Mouse (Mus musculus): Measurements from ENCODE around the gene Lrrfip2.

Gene Lrrfip2

DNA sequence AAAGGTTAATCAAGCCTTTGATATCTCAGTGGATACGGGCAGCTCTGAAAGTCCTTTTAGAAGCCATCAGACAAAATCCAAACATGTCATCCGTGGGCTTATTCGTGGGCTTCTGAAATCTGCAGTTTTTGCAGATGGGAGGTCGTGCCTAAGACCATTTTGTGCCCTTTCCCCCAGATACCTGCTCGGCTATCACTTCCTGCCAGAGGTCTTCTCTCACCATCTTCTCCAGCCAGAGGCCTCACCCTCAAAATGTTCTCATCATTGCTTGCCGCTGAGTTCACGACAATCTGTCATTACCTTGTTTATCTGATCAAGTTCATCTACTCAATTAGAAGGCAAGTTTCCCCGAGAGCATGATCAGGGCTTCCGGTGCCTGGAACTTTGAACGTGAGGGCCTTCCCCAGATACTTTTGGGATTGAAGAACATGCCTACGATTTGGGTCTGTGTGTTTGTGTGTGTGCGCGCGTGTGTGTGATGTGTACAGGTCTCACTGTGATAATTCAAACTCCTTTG is at the start of gene Lrrfip2:
Gene Lrrfip2 (plus strand): TSS at position 467 of the 517 bp plus-strand sequence.
- no peak for DNase-seq (ENCODE audit: low spot score in 2 of 2)

DNA sequence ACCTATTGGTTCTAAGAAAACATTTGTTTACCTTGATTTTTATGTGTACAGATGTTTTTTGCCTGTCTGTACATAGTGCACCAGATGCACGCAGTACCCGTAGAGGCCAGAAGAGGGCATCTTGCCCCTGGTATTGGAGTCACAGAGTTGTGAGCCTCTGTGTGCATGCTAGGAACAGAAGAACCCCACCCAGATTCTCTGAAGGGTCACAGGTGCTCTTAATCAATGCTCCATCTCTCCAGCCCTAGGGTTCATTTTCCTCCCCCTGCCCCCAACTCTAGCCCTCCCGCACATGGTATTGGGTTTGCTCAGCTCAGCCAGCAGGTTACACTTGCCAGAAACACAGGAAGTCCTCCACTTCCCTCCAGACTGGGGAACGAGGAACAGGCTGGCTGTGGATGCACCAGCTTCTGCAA is 46.8 kb upstream of the Lrrfip2 start:
- peak; percentile 26 to 45 for DNase-seq (ENCODE audit: low spot score in 2 of 2)

DNA sequence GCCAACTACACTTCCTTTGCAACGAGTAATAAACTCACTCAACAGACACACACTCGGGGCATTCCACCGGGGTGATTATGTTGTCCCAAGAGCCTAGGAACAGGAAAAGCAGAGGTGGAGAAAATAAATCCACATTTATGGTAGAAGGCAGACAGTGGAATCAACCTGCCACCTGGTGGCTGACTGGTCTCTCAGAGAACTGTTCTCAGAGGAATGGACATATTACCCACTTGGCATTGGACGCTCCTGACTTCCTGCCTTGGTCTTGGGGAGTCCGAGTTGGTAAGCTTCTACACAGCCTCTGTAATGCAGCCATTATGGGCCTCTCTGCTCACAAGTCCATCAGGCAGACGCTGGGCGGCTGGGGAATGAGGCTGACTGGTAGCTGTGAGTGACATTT is 45.2 kb upstream of the Lrrfip2 start:
- DNase-seq (ENCODE audit: low spot score in 2 of 2): no peak

DNA sequence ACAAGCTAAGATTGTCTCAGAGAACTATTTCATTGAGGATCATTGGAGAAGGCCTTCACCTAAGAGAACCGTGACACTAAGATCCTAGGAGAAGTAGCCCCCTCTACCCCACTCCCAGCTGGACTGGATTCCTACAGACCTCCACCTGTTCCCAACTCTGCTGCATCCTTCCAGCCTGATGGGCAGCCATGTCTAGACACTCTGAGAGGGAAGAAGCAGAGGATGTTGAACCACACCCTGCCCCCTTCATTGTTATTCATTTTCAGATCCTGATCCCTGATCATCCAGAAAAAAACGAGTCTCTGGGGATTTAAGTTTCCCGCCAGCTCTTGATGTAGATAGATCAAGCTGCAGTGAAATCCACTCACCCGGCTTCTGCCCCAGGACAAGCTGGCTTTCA is 44.4 kb upstream of the Lrrfip2 start:
- DNase-seq (ENCODE audit: low spot score in 2 of 2): no peak

DNA sequence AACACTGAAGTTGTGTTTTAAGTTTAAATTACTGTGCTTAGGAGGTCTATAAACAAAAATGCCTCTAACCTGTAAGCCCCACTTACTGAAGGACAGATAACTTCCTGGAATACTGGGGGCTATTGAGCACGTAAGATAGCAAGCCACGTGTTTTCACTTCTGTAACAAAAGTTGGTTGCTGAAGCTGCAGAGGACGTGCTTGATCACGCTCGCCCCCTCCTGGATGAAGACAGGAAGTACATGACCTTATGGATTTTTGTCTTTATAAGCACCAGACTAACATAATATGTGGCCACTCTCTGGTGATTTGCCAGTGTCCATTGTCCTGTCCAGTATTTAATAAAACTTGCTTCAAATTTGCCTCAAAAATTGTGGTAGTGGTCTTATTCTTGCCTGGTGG is 39.6 kb upstream of the Lrrfip2 start:
- DNase-seq (ENCODE audit: low spot score in 2 of 2): peak in 1 of 2 experiments; percentile 30

DNA sequence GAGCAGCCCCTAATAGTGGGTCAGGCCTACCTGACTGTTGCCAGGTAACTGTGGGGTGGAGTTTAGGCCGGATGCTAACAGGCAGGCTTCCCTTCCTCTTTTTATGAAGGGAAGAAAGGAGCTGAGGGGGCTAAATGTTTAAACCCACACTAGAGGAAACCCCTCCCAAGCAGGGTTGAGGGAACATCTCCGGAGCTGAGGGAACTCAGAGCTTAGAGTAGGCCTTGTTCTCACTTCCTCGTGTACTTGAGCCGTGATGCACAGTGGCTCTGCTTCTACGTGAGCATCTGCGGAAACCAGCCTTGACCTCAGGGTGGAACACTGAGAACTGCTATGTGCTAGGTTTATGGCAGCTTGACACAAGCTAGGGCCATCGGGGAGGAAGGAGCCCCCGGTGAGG is 36.6 kb upstream of the Lrrfip2 start:
- no peak for DNase-seq (ENCODE audit: low spot score in 2 of 2)

DNA sequence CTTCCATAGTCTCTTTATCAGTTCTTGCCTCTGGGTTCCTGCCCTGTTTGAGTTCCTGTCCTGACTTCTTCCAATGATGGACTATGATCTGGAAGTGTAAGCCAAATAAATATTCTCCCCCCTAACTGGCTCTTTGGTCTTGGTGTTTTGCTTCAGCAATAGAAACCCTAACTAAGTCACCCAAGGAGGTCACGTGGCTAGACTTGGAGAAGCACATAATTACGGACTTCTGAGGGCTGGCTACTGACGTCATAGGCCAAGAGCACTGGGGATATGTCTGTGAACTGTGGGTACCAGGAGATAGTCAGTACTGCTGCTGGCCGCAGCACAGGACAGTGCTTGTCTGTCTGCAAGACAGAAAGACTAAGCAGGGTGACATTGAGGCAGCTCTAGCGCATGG is 35.6 kb upstream of the Lrrfip2 start:
- DNase-seq (ENCODE audit: low spot score in 2 of 2): no peak

DNA sequence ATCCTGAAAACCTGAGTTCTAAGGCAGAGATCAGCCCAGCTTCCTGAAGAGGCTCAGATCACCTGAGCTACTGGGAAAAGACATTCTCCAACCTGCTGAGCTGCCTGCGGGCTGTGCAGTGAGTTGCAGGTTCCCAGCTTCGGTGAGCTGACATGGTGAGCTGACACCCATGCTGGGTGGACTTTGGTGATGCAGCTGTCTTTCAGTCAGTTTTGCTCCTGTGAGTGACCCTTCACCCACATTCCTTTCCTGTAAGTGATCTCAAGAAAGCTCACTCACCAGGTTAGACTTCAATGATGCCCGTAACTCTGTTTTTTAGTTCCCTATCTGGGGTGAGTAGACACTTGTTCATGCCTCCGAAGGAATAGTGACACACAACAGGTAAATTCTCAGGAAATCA is 32.1 kb upstream of the Lrrfip2 start:
- DNase-seq (ENCODE audit: low spot score in 2 of 2): no peak

DNA sequence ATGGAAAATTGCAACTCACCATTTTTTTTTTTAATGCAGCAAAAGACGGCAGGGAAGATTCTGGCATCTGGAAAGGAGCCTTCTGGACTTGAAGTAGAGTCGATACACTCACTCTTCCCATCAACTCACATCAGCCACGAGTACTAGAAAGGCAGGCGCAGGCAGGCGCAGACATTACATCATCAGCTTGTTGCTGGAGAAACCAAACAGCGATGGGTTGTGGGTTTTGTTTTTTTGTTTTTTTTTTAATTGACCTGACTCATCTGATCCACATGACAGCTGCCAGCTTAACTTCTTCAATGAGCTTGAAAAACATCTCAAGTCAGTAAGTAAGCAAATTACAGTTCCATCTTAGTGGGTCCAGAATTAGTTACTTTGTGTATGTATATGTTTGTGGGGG is 31.3 kb upstream of the Lrrfip2 start:
- DNase-seq (ENCODE audit: low spot score in 2 of 2): no peak

DNA sequence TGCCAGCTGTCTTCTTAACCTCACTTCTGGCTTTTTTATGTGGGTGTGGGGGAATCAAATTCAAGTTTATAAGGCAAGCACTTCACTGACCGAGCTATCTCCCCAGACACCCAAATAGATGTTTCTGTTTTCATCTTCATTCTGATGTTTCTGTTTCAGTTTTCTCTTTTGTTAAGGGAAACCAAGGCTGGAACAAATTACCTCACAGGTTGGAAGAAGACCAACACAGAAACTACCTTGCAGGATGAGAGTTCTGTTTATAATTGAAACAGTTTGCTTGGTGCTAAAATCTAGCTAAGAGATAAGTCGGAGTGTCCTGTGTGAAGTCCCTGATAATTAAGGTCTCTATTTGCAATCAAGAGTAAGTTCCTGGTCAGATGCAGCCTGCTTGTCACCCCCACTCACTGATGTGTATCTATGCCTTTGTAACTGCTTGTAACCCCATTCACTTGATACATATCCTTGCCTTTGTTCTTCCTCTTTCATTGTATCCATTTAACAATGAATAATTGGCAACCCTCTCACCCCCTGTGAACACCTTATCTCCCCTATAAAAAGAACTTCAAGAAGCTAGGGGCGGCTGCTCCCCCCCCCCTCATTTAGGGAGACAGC is 30.3 kb upstream of the Lrrfip2 start:
- no peak for DNase-seq (ENCODE audit: low spot score in 2 of 2)

DNA sequence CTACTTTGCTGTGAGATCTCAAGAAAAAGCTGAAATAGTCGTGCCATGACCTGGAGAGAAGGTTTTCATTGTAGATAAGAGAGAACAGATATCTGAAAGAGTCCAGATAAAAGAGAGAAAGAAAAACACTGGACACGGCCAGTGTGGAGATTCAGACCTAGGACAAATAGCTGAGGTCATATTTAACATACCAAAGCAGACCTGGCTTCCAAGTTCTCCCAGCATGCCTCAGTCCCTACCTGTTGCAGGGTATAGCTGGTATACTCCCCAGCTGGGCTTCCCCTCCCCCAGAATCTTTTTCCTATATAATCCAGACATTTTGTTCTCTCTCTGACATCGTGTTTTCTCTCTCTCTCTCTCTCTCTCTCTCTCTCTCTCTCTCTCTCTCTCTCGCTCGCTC is 29.4 kb upstream of the Lrrfip2 start:
- no peak for DNase-seq (ENCODE audit: low spot score in 2 of 2)

DNA sequence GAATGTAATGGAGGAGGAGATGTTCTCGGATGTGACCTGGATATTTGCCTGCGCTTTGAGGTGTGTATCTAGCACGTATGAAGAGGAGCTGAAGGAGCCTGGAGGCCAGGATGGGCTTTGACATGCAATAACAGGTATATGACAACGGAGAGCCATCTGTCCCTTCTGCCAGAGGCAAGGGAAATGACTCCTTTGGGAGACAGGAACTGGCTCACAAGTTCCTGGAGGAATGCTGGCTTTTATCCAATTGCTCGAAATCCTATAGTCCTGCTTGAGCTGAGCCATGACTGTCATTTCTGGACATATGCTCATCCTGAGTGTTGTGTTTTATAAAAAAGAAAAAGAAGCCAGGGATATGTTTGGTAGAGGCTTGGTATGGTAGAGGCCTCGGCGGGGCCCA is 28.5 kb upstream of the Lrrfip2 start:
- no peak for DNase-seq (ENCODE audit: low spot score in 2 of 2)

DNA sequence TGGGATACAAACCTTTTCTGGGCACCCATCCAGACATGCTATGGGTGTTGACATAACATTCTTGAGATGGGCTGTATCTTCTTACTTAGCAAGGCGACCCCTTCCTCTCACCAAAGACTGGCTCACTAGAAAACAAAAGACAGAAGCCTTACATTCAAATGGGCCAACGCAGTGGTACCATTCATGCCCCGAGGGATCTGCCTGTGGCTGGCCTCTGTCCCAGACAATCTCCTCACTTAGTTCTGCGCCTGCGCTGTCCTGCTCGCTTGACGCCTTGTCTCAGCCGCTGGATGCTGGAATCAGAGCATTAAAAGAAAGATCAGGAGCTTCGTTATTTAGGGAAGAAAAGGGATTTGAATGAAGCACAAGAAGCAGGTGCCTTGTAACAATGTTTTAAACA is 24.7 kb upstream of the Lrrfip2 start:
- DNase-seq (ENCODE audit: low spot score in 2 of 2): no peak

DNA sequence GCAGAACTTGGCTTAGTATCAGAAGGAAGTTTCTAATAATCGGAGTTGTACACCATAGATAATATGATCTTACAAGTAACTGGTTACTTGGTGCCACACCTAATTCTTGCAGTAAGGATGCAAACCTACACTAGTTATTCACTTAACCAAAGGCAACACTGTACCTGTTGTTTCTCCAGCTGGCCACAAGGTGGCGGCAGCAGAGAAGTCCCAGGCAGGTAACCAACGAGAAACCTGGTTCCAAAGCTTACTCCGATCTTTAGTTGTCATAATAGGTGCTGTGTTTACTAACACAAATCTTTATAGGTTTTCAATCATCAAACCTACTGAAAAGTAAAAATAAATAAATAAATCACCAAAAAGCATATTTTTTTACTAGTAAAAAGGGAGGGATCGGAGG is 24.3 kb upstream of the Lrrfip2 start:
- peak; percentile 29 to 32 for DNase-seq (ENCODE audit: low spot score in 2 of 2)

DNA sequence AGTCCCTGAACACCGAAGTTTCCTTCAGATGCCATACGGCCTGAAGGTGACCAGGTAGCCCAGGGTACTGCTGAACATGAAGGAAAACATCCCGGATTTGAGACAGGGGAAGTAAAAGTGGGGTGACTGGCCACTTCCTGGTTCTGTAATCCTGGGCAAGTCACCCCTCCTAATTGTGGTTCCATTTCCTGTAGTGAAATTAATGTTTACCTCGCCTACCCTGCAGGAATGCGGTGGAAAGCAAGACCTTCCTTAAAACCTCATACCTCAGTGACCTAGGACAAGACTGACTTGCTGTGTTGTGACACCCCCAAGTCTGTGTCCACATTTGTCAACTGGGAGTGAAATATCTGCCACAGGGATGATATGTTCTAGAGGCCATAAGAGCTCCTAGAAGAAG is 22.8 kb upstream of the Lrrfip2 start:
- no peak for DNase-seq (ENCODE audit: low spot score in 2 of 2)

DNA sequence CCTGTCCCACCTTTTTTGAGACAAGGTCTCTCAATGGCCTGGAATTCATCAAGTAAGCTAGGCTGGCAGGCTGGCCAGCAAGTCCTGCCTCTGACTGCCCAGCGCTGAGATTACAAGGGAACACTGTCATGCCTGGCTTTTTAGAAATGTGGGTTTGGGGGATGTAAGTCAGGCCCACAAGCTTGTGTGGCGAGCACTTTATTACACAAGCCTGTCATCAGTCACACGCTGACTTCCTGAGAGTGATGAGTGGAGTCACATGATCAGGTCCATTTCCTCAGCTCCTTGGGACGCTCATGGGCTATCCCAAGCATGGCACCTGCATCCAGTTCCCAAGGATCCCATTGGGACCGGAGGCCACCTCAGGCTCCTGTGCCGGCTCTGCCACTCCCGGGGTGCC is 21.7 kb upstream of the Lrrfip2 start:
- no peak for DNase-seq (ENCODE audit: low spot score in 2 of 2)

DNA sequence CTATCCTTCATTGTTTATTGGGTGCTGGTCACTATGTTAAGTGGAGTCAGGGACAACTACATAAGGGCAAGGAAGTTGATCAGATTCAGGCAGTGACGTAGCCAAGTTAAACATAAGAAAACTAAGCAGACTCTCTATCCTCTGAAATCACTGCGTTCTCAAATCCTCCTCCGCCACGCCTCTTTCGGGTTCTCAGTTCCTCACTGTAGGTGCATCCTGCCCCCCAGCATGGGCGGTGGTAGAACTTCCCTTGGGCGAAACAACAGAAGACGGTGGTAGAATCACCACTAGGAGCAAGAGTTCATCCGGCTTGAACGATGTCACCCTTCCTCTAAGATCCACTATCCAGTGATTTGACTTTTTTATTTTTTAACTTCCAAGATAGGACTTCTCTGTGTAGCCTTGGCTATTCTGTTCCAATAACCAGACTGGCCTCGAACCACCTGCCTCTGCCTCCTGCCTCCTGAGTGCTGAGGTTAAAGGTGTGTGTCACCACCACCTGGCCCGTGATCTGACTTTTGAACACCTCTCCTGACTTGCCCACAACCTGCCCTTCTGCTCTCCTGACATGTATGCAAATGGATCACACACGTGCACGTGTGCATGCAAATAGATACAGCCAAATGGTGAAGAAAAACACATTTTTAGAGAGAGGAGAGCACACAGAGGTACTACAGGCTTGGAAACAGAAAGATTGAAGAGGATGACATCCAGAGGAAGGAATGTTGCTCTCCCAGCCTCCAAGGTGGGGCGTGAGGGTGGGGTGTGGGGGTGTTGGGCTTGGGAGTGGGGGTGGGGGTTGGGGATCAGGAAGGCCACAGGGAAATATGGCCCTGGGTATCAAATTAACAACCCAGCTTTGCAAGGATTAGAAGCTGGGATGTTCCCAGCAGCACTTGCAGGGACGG is 20.7 kb upstream of the Lrrfip2 start:
- DNase-seq (ENCODE audit: low spot score in 2 of 2): peak in 1 of 2 experiments; percentile 15

DNA sequence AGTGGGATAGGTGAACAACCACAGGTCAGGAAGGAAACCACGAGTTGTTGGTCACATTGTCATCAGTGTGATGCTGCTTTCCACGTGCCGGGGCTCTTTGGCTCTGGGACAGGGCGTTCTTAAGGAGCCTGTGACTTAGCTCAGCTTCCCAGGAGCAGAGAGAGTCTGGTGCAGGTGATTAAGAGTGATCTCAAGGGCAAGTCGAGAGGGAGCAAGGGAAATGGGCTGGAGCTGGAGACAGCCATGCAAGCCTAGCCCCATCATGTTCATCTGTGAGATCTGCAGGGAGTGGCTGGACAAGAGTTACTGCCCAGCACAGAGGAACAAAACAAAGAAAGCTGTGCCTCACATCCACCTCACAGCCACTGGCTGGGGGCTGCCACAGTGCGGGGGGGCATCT is 19.8 kb upstream of the Lrrfip2 start:
- DNase-seq (ENCODE audit: low spot score in 2 of 2): no peak

DNA sequence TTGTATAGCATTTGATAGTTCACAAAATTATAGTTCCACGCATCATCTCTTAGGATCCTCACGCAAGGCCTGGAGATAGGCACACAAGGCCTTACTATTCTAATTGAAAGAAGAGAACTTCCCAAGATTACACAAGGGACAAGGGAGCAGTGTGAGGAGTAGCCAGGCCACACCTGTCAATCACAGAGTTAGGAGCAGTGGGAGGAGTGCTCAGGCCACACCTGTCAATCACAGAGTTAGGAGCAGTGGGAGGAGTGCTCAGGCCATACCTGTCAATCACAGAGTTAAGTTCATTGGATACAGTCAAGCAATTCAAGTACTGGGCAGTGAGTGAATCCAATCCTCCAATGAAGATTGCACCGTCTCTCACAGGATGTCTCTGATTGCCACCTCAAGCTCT is 17.0 kb upstream of the Lrrfip2 start:
- no peak for DNase-seq (ENCODE audit: low spot score in 2 of 2)

DNA sequence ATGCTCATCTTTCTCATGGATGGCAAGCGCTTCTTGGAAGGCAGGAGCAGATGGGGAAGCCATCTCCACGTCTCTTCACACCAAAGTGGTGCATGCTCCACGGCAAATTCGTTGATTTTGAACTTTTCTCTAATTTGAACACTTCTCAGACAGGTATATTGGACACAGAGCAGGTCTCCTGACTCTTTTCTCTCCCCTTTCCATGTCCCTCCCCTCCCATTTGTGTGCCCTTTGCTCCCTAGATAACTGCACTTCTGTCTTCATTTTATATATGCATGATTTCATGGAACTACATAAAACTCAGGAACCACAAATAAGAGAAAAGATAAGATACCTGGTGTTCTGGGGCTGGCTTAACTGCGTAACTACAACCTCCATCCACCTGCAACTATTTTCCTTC is 14.1 kb upstream of the Lrrfip2 start:
- DNase-seq (ENCODE audit: low spot score in 2 of 2): no peak

DNA sequence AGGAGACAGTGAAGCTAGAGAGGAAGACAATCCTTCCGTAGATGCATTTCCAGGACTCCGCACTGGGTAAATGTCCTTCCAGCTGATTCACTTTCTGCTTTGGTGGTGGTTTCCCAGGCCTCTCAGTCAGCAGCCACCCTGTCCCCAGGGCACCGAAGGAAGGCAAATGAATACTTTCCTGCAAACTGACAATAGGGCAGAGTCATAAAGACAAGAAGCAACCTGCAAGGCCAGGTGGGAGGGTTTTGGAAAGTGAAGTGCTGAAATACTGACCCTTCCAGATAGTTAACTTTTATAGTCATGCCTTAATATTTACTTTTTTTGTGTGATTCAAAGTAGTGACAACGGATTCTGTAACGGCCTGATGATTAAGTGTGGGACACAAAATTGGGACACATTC is 13.5 kb upstream of the Lrrfip2 start:
- no peak for DNase-seq (ENCODE audit: low spot score in 2 of 2)

DNA sequence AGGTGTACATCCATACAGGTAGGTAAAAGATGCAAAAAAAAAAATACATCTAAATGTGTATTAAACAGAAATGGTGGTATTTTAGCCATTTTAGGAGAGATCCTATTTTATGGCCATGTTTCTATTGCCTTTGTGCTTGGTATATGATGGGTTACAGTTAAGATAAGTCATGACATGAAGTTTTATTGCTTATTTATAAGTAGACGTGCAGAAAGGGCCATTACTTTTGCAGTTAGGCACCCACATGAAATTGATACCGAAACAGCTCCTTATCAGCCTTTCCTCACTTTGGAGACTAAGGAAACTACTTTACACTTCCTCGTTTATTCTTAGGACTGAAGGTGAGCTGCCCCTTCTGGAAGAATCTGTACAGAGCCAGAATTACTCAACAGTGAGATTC is 9.5 kb upstream of the Lrrfip2 start:
- DNase-seq (ENCODE audit: low spot score in 2 of 2): no peak

DNA sequence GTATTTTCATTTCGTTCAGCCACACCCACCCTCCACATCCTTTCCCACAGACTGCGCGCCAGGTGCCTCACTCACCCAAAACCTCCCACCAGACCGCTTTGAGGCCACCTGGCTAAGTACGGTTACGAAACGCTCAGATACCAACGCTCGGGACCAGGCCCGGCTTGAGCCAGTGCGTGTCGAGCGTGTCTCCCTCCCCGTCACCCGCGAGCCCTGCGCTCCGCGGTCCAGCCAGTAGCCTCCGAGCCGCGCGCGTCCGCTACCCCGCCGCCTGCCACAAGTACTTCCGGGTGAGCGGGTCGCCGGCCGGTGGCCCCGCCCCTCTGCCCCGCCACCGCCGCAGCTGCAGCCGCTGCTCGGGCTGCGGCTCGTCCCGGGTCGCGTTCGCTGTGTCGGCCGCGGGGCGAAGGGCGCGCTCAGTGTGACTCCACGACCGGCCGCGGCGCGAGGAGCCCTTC is 431 bp downstream of the Lrrfip2 start:
- DNase-seq (ENCODE audit: low spot score in 2 of 2): peak; percentile 81 to 82

All from spleen, postnatal 36 days (tissue).